Comparison of ENCODE assay signal across 23 mouse cellular contexts in the genomic region with DNA sequence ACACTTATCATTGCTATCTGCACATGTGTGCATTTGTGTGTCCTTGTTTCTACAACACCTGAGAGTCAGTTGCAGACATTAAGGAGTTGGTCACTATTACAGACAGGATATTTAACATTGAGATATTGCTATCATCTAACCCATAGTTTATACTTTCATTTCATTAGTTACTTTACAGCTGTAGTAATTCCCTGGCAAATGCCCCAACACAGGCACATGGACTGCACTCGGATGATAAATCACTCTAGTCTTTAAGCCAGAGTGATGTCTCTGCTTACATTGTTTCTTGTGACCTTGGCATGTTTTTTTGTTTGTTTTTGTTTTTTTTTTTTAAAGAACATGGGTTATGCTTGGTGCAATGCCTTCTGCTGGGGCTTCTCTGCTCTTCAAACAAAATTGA. TPM values are rescaled to one million over a fixed set of nuclear protein-coding genes. Genes with fewer than 3 reads are reported as not detected.
DNase-seq lines count a peak whose midpoint lies in the region; ATAC-seq and TF ChIP-seq lines count a peak whose summit lies in the region.
"Had no signal": no experiment of that assay in that cellular context is flagged by ENCODE, and none has a peak within 500 bp of the region (broad histone marks: within the 10 kb centered on the region; RNA-seq: fewer than 3 reads in every experiment).

No protein-coding gene starts in this region.

- no peak overlapping the region for H3K4me3 ChIP-seq in forebrain, embryonic 11.5 days (ENCODE audit: low read depth, low read length)
- no peak overlapping the region for H3K4me3 ChIP-seq in forebrain, embryonic 10.5 days
- H3K4me3 ChIP-seq in myocyte: no peak overlapping the region
- H3K4me3 ChIP-seq: embryonic facial prominence, embryonic 13.5 days; embryonic facial prominence, embryonic 15.5 days; erythroblast, embryonic 14.5 days; forebrain, embryonic 12.5 days had no signal

- H3K4me2 ChIP-seq in forebrain, embryonic 11.5 days (ENCODE audit: low read depth, low read length, severe bottlenecking): no peak overlapping the region
- peak overlapping the region; percentile 45 for H3K4me2 ChIP-seq in myocyte (ENCODE audit: low read depth)
- H3K4me2 ChIP-seq: embryonic facial prominence, embryonic 13.5 days; embryonic facial prominence, embryonic 15.5 days; forebrain, embryonic 12.5 days had no signal

- TF ChIP-seq POLR2A in myocyte (IDR thresholded peaks at IDR 0.05; ENCODE audit: insufficient read length, low read depth): no peak

- H3K79me2 ChIP-seq in myocyte (ENCODE audit: control insufficient read depth, insufficient read depth): no peaks in the 10 kb centered on the region

- H3K9ac ChIP-seq in forebrain, embryonic 11.5 days (ENCODE audit: low read length): no peak overlapping the region
- H3K9ac ChIP-seq: embryonic facial prominence, embryonic 13.5 days; embryonic facial prominence, embryonic 15.5 days; forebrain, embryonic 12.5 days had no signal

- H3K36me3 ChIP-seq in forebrain, embryonic 11.5 days (ENCODE audit: control insufficient read depth, insufficient read depth, low read length): no peaks in the 10 kb centered on the region
- no peaks in the 10 kb centered on the region for H3K36me3 ChIP-seq in forebrain, embryonic 10.5 days (replicated peaks)
- H3K36me3 ChIP-seq in myocyte (ENCODE audit: control insufficient read depth, insufficient read depth): no peaks in the 10 kb centered on the region
- H3K36me3 ChIP-seq: embryonic facial prominence, embryonic 13.5 days; embryonic facial prominence, embryonic 15.5 days; forebrain, embryonic 12.5 days had no signal

- whole genome bisulfite sequencing in forebrain, embryonic 11.5 days: 78% methylated on average over 1 of the region's 1 CpGs
- WGBS in forebrain, embryonic 10.5 days: 85% methylated on average over 1 of the region's 1 CpGs

- no peak overlapping the region for H3ac ChIP-seq in myocyte (ENCODE audit: control insufficient read depth, insufficient read length)

- no peaks in the 10 kb centered on the region for H3K27me3 ChIP-seq in forebrain, embryonic 11.5 days (ENCODE audit: control insufficient read depth, insufficient read depth, low read length)
- no peaks in the 10 kb centered on the region; the same call in 1 of the 2 replicates for H3K27me3 ChIP-seq in forebrain, embryonic 10.5 days (ENCODE audit: poor library complexity, severe bottlenecking)
- H3K27me3 ChIP-seq in myocyte (ENCODE audit: control insufficient read depth, insufficient read depth, insufficient read length): no peaks in the 10 kb centered on the region
- H3K27me3 ChIP-seq: embryonic facial prominence, embryonic 13.5 days; embryonic facial prominence, embryonic 15.5 days; Patski had no signal

- H3K27ac ChIP-seq in forebrain, embryonic 11.5 days (ENCODE audit: low read depth, low read length): no peak overlapping the region
- H3K27ac ChIP-seq in forebrain, embryonic 10.5 days: no peak overlapping the region
- H3K27ac ChIP-seq: embryonic facial prominence, embryonic 13.5 days; embryonic facial prominence, embryonic 15.5 days; forebrain, embryonic 12.5 days had no signal

- H3K4me1 ChIP-seq in forebrain, embryonic 11.5 days (replicated peaks; ENCODE audit: control insufficient read depth, insufficient read depth, low read length): no peaks in the 10 kb centered on the region; the same call in 1 of the 2 replicates
- peaks cover 4% of the 10 kb centered on the region for H3K4me1 ChIP-seq in forebrain, embryonic 10.5 days
- H3K4me1 ChIP-seq: forebrain, embryonic 12.5 days had no signal

- peak; percentile 18 for DNase-seq in forebrain, embryonic 11.5 days (ENCODE audit: low spot score)
- no peak for DNase-seq in forebrain, embryonic 10.5 days (ENCODE audit: extremely low spot score, low spot score)
- peak; percentile 61 for DNase-seq in 3T3-L1 (ENCODE audit: low read depth, low spot score)
- DNase-seq in lung, postnatal 4 days: no peak
- DNase-seq: adrenal gland, adult 8-10 months; adrenal gland, postnatal 14 days; cerebellum, adult 11-12 months; cerebellum, adult 2 months; cerebellum, adult 9-10 months; cerebellum, postnatal 10 days; cerebellum, postnatal 36 days; embryo, embryonic 11 days had no signal

- no peaks in the 10 kb centered on the region for H3K9me3 ChIP-seq in forebrain, embryonic 11.5 days (ENCODE audit: control insufficient read depth, low read length)
- H3K9me3 ChIP-seq in forebrain, embryonic 10.5 days: peaks cover 14% of the 10 kb centered on the region
- H3K9me3 ChIP-seq: embryonic facial prominence, embryonic 15.5 days had no signal

- no peak for ATAC-seq in forebrain, embryonic 11.5 days (replicated peaks; ENCODE audit: low FRiP score)
- ATAC-seq: activated CD4-positive, CD25-positive, alpha-beta regulatory T cell, adult 4 months; forebrain, embryonic 14.5 days; forebrain, embryonic 16.5 days had no signal

TF ChIP-seq in myocyte, 11 proteins besides CTCF, POLR2A, EP300 and RAD21:
- TF ChIP-seq CEBPB (IDR thresholded peaks at IDR 0.05; ENCODE audit: insufficient read depth, poor library complexity, severe bottlenecking) (no peak), TCF12 (IDR thresholded peaks at IDR 0.05; ENCODE audit: insufficient read depth, poor library complexity, severe bottlenecking) (no peak), REST (IDR thresholded peaks at IDR 0.05; ENCODE audit: insufficient read depth, insufficient read length) (no peak), MYOG (IDR thresholded peaks at IDR 0.05; ENCODE audit: control insufficient read depth in 1 of 3, insufficient read depth in 1 of 3, insufficient read length in 2 of 3, low read depth in 2 of 3) (no peak), POLR2AphosphoS2 (IDR thresholded peaks at IDR 0.05; ENCODE audit: insufficient read length, low read depth) (no peak), E2F4 (IDR thresholded peaks at IDR 0.05; ENCODE audit: insufficient read depth) (no peak), SRF (IDR thresholded peaks at IDR 0.05; ENCODE audit: control insufficient read depth, insufficient read length, low read depth) (no peak), MYOD1 (IDR thresholded peaks at IDR 0.05; ENCODE audit: control insufficient read depth in 1 of 3, insufficient read length in 2 of 3, low read depth in 2 of 3) (no peak), MAX (IDR thresholded peaks at IDR 0.05; ENCODE audit: low read depth) (no peak), USF1 (IDR thresholded peaks at IDR 0.05; ENCODE audit: low read depth) (no peak), TCF3 (IDR thresholded peaks at IDR 0.05; ENCODE audit: insufficient read length, low read depth) (no peak)

RNA-seq across cellular contexts. Expression of gene Capn8, which starts 20.9 kb away (rescaled TPM):
- 0.08 TPM in 1 of 2 replicates, not detected in the other for polyA plus RNA-seq in forebrain, embryonic 11.5 days (2014; fragmentation: Nextera tagmentation; extraction: Ambion mirVana)
- not detected in 2 replicates for polyA plus RNA-seq in forebrain, embryonic 10.5 days (2016; fragmentation: Nextera tagmentation; extraction: Ambion mirVana)
- polyA plus RNA-seq in myocyte (2012; fragmentation: generic; extraction: Trizol): not detected
- polyA plus RNA-seq: C2C12; embryonic facial prominence, embryonic 11.5 days; embryonic facial prominence, embryonic 13.5 days; erythroblast, embryonic 14.5 days had no signal

RNA-seq across cellular contexts. Expression of gene Capn2, which starts 26.5 kb away (rescaled TPM):
- 90.8 and 91.6 TPM in 2 replicates for polyA plus RNA-seq in forebrain, embryonic 11.5 days (2014; fragmentation: Nextera tagmentation; extraction: Ambion mirVana)
- polyA plus RNA-seq in forebrain, embryonic 10.5 days (2016; fragmentation: Nextera tagmentation; extraction: Ambion mirVana): 71.5 and 71.8 TPM in 2 replicates
- polyA plus RNA-seq in myocyte (2012; fragmentation: generic; extraction: Trizol): 148 TPM

Comparison
In these comparisons a context has a peak if more than half of its experiments do, and no peak if none do; other contexts are left out.
1. DNase-seq: peak in forebrain, embryonic 11.5 days (single experiment) and 3T3-L1 (single experiment); none in forebrain, embryonic 10.5 days (single experiment) and lung, postnatal 4 days (0 of 2).